Mouse (Mus musculus) cerebellum, postnatal 10 days (tissue): Measurements from ENCODE around the gene Man2a1.

Experiments
- DNase-seq, 2 experiments: peaks; one replicate each; pipeline ENCODE4 v3.0.0; 2021; ENCODE audit warnings: mixed read lengths in 2 of 2

The Man2a1 gene

DNA sequence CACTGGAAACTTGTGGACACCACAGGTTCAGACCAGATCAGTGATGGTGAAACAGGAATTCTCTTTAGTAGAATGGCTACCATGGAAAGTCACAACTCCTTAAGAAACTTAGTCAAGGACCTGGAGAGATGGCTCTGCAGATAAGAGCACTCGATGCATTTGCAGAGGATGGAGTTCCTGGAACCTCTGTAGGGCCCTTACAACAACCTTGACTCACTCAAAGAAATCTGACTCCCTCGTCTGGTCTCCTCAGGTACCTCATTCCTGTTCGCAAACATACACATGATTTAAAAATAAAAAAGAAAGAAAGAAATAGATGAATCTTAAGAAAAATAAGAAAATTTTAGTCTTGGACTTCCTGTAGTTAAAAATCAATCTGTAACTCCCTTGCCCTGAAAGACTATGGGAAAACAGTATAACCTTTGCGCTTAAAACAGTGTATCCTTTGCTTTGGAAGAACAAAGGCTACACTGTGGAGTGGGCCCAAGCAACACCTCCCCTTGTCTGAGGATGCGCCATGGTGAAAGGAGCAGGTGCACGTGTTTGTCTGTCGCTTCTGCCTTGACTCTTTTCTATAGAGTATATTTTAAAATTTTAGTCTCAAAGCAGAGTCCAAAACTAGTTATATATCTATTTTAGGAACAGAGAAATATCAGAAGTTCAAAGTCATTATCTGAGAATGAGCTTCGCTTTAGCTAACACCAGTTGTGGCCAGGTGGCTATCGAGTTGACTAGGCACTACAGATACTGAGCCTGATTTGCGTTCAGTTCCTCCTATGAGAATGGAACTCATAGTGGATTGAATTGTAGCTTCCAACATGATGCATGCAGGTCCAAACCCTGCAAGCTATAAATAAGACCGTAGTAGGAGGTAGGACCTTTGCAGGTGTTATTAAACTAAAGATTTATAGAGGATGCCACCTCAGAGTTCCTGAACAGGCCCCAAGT lies 163.9 kb downstream of the Man2a1 start:
- DNase-seq: no peak

DNA sequence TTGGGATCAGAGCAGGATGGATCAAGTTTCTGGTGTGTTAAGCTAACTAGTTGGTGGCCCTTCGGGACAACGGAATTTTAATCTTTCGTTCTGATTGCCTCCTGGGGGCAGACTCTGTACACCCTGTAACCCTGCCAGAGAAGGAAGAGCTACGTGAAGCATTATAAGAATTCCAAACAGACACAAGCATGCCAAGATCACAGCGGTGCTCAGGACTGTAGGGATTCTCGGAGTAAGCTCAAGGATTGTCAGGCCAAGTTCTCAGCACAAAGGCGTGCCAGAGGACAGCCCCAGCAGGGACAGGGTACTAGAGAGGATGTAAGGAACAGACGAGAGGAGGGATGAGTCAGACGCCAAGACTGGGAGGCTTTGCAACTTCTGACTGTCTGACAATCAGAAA lies 164.8 kb downstream of the Man2a1 start:
- peak; percentile 60 to 78 for DNase-seq

DNA sequence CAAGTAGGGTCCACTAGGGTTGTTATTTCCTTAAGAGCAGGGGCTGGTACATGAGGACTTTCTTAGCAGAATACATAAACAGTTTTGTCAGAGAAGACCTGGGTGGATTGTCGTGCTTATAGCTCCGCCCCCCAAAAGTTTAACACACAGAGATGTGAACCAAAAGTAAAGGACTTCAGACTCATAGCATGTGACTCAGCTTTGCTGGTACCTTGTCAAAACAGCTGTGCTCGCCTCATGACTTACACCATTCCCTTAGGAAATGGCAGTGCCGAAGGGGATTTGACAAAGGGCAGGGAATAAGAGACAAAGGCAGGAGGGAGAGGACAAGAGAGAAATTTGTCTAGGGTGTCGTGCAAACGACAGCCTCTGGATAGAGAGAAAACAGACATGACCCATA lies 166.0 kb downstream of the Man2a1 start:
- no peak for DNase-seq

DNA sequence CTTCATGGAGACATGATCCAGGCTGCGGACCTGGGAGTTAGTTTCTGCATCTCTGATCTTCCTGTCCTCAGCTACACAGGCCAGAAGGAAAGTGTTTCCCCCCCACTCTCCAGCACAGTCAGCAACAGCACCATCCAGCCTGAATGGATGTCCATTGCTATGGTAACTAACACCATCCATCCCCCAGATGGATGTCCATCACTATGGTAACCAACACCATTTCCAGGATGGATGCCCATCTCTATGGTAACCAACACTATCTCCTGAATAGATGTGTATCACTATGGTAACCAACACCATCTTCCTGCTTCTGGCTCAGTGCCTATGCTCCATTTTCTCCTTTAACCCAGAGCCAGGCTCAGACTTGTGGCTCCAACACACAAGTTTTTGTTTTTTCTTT lies 169.7 kb downstream of the Man2a1 start:
- DNase-seq: peak; percentile 66 to 75

DNA sequence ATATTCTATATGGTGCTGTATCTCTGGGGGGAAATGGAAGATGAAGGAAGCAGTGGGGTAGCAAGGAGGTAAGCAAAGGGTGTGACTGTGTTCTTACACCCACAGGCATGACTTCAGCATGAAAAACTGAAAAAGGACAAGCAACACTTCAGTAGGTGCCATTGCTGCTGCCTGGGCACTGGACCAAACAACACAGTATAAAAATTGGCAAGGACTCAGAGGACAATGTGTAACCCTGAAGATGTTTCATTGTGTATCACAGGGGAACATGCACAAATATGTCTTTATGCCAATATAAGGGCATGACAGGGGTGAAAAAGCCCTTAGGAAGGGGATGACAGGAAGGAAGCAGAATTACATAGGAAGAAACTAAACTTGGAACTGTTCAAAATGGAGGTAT lies 172.1 kb downstream of the Man2a1 start:
- no peak for DNase-seq

DNA sequence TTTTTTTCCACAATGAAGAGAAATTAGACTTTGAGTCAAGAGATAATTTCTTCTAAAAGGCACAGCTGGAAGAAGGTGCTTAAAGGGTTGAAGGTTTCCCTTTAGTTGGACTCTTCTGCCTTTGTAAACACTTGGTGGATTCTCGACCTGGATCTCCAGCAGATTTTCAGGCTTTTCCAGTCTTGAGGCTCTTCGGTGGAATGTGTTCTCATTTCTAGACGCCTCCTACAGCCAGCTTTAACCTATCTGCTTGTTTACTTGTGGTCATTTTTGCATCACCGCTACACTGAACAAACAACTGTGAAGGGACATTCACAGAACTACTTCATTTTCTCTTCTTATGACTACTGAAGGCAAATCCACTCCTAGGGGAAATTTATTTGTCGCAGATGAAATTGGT lies 173.7 kb downstream of the Man2a1 start:
- DNase-seq: no peak

DNA sequence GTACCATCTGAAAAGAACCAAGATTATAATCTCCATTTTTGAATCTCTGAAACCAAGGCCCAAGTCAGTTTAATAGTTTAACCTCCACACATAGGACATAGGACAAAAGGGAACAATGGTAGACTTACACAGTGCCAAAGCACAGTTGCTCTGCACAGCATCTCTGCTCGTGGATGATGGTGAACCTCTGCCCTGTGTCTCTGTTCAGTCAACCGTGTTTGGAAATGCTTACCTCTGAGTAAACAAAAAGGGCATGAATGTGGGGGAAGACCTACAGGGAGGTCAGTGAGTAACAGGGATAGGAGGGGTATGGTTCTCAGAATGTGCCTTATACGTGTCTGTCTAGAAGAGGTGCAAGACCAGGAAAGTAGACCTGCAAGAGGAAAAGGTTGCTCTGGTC lies 177.8 kb downstream of the Man2a1 start:
- DNase-seq: no peak

DNA sequence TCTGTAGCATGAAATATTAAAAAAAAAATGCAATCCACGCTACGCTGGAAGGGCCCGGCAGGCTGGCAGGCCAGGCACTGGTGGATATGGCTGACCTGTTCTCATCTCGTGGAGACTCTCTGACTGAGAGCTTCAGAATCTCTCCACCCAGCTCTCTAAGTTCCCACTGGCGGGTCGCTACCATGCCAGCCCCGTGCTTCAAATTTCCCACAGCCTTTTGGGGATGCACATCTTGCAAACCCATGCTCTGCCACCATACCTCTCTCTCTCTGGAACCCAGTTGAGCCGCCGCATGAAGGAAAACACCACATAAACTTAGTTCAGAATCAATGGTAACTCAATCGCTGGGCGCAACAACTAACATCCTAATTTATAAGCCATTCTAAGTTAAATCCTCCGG lies 178.2 kb downstream of the Man2a1 start:
- DNase-seq: no peak

DNA sequence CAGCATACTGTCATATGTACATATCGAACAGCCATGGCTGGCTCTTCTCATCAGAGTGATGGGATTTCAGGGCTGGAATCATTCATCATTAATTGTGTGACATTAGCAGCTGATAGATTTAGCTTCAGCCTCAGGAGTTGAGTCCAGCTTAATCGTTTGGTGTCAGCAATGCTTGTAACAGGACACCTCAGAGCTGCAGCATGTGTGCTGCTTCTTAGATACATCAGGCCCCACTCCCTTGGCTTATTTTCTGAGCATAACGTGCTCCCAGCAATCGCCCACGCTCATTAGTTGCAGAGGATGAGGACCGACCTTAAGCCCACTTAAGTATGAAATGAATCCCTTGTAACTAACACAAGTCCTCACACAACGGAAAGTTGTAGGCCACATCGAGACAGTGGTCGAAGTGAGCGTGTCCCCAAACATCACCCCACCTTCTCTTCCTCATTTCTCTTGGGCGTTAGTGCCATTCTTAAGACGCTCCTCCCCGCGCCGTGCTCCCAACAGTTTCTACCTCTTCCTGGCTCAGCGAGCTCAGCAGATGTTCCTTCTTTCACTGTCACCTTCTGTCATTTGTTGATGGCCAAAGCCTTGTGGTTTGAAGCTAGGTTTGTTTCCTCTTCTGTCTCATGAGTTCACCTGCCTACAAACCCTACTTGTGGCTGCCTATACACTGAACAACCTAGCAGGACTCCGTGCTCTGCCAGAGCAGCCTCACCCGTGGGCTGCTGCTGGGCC lies 180.4 kb downstream of the Man2a1 start:
- DNase-seq: no peak

DNA sequence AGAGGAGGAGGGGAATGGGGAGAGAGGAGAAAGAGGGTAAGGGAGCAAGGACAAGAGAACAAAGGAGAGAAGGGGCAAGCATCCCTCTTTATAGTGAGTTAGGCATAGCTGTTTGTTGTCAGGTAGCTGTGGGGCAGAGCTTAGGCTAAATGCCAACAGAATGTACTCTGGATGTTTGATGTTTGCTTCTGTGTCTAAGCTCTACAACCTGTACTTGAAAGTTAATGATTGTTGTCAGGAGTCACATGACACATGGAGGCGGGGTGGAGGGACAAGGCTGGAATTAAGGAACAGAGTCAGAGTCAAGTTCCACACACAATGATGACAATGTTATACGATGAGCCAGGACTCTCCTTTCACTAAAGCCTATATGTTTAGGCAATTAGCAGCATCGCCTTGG lies 181.8 kb downstream of the Man2a1 start:
- no peak for DNase-seq

DNA sequence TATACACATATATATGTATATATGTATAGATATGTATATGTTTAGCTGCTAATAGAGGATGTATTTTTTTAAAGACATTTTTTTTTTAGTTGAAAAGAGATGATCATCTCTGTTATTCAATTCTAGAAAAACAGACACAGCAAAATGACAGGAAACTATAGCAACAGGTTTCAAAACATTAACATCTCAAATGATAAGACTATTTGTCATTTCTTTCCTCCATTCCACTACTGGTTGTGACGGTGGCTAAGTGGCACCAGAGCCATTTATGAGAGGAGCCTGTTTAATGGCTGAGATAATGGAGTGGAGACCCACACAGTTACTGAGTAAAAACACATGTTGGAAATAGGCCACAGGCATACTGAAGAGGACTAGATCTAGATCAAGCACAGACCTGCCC lies 185.4 kb downstream of the Man2a1 start:
- no peak for DNase-seq

DNA sequence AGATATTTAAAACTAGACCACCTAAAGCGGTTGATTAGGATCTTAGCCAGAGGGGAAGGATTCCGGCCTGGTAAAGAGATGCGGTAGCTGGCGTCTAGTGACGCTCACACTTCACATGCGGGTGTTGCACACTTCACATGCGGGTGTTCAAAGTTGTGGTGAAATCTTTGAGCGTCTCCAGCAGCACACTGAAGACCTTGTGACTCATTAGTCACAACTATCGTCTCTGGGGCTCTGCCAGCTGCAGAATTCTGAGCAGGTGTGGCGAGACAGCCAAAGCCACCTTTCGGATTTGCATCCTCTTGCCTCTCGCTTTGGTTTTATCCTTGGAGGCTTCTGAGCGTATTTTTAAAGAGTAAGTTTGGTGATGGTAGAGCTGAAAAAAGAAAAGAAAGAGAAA lies 187.8 kb downstream of the Man2a1 start:
- DNase-seq: peak in 1 of 2 experiments; percentile 20

DNA sequence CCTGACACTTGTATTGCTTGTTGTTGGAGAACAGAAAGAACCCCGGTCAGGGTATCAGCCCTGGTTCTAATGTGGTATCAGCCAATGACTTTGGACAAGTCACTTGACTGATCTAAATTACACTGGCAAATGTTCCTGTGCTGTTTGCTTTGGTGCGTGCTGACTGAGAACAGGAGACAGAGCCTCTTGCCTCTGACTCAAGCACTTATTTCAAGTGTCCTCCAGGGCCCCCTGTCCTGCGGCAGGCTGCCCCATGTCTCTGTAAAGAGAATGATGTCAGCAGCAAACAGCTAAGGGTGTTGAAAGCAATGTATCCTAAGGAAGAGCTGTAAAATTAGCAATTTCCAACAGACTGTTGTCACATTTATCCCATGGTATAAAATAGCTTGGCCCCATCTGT lies 188.6 kb downstream of the Man2a1 start:
- peak in 1 of 2 experiments; percentile 12 for DNase-seq

DNA sequence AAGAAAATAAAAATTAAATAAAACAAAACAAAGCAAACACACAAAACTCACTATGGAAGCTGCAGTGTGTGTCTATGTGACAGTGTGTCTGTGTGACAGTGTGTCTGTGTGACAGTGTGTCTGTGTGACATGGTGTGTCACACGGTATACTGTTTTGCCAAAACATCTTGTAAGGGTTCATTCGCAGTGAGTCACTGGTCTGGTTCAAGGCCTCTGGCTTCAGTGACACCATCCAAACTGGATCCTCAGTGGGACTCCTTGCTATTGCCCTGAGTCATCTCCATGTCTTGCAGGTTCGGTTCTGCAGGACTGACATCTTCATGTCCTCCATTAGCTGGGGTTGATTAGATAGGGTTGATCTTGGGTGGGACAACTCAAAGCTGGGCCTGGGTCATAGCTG lies 191.5 kb downstream of the Man2a1 start:
- no peak for DNase-seq

DNA sequence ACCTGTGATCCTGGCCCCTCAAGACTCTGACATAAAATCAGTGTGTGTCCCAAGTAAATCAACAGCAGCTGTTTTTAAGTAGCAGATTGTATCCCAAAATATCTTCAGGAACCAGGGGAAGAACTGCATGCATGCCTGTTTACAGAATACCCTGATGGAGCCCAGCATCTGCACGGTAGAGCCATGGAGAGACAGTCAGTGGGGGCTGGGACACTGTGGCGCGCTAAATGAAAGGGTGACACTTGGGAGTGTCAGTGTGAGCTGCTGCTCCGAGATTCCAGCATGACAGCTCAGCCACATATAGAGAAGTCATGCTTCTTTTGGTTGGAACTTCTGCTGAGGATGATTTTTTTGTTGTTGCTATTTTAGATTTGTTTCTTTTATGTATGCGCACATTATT lies 192.1 kb downstream of the Man2a1 start:
- no peak for DNase-seq

DNA sequence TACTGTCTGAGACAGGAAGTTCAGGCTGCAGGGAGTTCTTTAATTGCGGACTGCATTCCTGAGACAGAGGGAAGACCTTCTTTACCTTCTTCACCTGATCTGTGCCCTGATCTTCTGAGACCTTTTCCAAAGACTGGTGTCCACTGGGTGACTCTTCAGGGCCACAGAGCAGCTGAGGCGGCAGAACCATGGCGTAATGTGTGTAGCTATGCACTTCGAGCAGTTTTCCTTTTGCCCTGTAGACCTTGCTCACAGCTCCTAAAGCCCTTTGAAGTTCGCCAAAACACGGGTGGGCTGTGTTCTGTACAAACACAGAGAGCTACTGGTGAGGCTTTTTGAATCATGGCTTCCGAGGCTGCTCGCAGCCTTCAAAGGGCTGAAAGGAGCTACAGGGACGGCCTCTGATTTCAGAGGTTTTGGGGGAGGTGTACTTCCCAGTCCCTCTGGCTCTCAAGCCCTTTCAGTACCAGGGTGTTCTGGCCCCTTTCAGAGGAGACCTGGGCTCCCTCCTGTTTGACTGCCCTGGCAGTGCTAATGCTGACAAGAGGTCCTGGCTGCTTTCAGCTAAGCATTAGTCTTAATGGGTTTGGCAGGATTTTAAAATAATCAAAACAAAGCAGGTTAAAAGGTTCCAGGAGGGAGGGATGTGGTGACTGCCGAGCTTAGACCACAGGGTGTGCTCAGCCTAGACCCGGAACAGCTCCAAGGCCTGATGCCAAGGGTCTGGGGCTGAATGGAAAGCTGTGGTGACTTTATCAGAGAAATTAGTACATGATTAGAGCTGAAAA lies 201.8 kb downstream of the Man2a1 start:
- peak; percentile 32 to 34 for DNase-seq

DNA sequence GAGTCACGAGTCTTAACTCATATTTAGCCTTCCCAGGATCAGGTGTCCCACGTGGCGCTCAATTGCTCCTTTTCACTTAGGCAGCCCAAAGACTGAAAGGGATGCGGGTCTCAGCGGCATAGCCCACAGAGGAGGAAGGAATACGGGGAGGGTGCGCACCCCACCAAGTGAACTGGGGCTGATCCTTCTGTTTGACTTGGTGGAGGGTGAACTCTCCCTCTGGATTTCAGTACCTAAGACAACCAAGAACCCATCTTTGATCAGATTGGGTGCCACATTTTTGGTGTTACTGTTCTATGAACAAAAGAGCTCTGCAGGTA lies 202.4 kb downstream of the Man2a1 start:
- DNase-seq: no peak
